Mouse (Mus musculus) myocyte (in vitro differentiated cells): ENCODE measurements around the gene Slc2a9. TPM values are rescaled to one million over a fixed set of nuclear protein-coding genes. Genes with fewer than 3 reads are reported as not detected.

ENCODE experiments used
- H3K27me3 ChIP-seq: one replicate; pipeline ENCODE4 v1.6.1; 2011; ENCODE audit not compliant: control insufficient read depth, insufficient read depth, insufficient read length
- H3K36me3 ChIP-seq: one replicate; pipeline ENCODE4 v1.6.1; 2011; ENCODE audit not compliant: control insufficient read depth, insufficient read depth
- H3K4me2 ChIP-seq: one replicate; pipeline ENCODE4 v1.6.1; 2011; ENCODE audit warnings: low read depth, control low read depth
- H3K4me3 ChIP-seq: one replicate; pipeline ENCODE4 v1.5.1; 2011; ENCODE audit warnings: mild to moderate bottlenecking, control low read depth, moderate library complexity
- H3K79me2 ChIP-seq: one replicate; pipeline ENCODE4 v1.6.1; 2011; ENCODE audit not compliant: control insufficient read depth, insufficient read depth
- H3ac ChIP-seq: one replicate; pipeline ENCODE4 v1.6.1; 2011; ENCODE audit not compliant: control insufficient read depth, insufficient read length
- CEBPB ChIP-seq: IDR thresholded peaks from 2 replicates; pipeline ENCODE4 v1.6.1; 2011; ENCODE audit warnings: mild to moderate bottlenecking, moderate library complexity; ENCODE audit not compliant: poor library complexity, insufficient read depth, severe bottlenecking
- E2F4 ChIP-seq: IDR thresholded peaks from one replicate; pipeline ENCODE4 v1.6.1; 2011; ENCODE audit warnings: mild to moderate bottlenecking, control low read depth, moderate library complexity; ENCODE audit not compliant: insufficient read depth
- MAX ChIP-seq: IDR thresholded peaks from one replicate; pipeline ENCODE4 v1.6.1; 2011; ENCODE audit warnings: low read depth, mild to moderate bottlenecking, control low read depth
- MYOD1 ChIP-seq, 3 experiments: IDR thresholded peaks; one replicate each; pipeline ENCODE4 v1.6.1; 2011; ENCODE audit warnings: control low read depth in 2 of 3, low read depth in 2 of 3, mild to moderate bottlenecking in 2 of 3, moderate library complexity in 1 of 3; ENCODE audit not compliant: insufficient read length in 2 of 3, control insufficient read depth in 1 of 3
- MYOG ChIP-seq, 3 experiments: IDR thresholded peaks; one replicate each; pipeline ENCODE4 v1.6.1; 2011; ENCODE audit warnings: control low read depth in 2 of 3, low read depth in 2 of 3, mild to moderate bottlenecking in 2 of 3; ENCODE audit not compliant: insufficient read length in 2 of 3, control insufficient read depth in 1 of 3, insufficient read depth in 1 of 3
- POLR2A ChIP-seq: IDR thresholded peaks from one replicate; pipeline ENCODE4 v1.6.1; 2011; ENCODE audit warnings: low read depth, mild to moderate bottlenecking, control low read depth, moderate library complexity; ENCODE audit not compliant: insufficient read length
- POLR2AphosphoS2 ChIP-seq: IDR thresholded peaks from one replicate; pipeline ENCODE4 v1.6.1; 2011; ENCODE audit warnings: low read depth, control low read depth; ENCODE audit not compliant: insufficient read length
- REST ChIP-seq: IDR thresholded peaks from one replicate; pipeline ENCODE4 v1.6.1; 2011; ENCODE audit warnings: mild to moderate bottlenecking, control low read depth, moderate library complexity; ENCODE audit not compliant: insufficient read depth, insufficient read length
- SRF ChIP-seq: IDR thresholded peaks from one replicate; pipeline ENCODE4 v1.6.1; 2011; ENCODE audit warnings: low read depth; ENCODE audit not compliant: control insufficient read depth, insufficient read length
- TCF12 ChIP-seq: IDR thresholded peaks from one replicate; pipeline ENCODE4 v1.6.1; 2011; ENCODE audit warnings: mild to moderate bottlenecking, control low read depth; ENCODE audit not compliant: poor library complexity, insufficient read depth, severe bottlenecking
- TCF3 ChIP-seq: IDR thresholded peaks from one replicate; pipeline ENCODE4 v1.6.1; 2011; ENCODE audit warnings: low read depth, control low read depth; ENCODE audit not compliant: insufficient read length
- USF1 ChIP-seq: IDR thresholded peaks from one replicate; pipeline ENCODE4 v1.6.1; 2011; ENCODE audit warnings: low read depth, mild to moderate bottlenecking, control low read depth, moderate library complexity
- polyA plus RNA-seq: library from polyadenylated mRNA; unstranded; fragments of >200 nt; fragmentation: generic; extraction: Trizol; gene quantifications from one replicate; pipeline ENCODE4 v1.2.1, GENCODE M21; 2012; ENCODE audit warnings: missing spikeins

Slc2a9 gene
- polyA plus RNA-seq, 1 experiment: 1.1 TPM

- H3K4me2 ChIP-seq: no peak overlapping the region
- no peak overlapping the region for H3ac ChIP-seq
- H3K4me3 ChIP-seq: no peak overlapping the region
- H3K36me3 ChIP-seq: no peaks in the 10 kb centered on the region
- H3K79me2 ChIP-seq: no peaks in the 10 kb centered on the region
- TF ChIP-seq REST: no peak
- no peak for TF ChIP-seq E2F4
- TF ChIP-seq MYOD1 (IDR thresholded peaks at IDR 0.05; ENCODE audit: control insufficient read depth in 1 of 3, insufficient read length in 2 of 3, low read depth in 2 of 3): no peak
- no peak for TF ChIP-seq USF1
- no peak for TF ChIP-seq TCF12
- no peak for TF ChIP-seq POLR2A
- TF ChIP-seq TCF3: no peak
- no peak for TF ChIP-seq MAX
- no peak for TF ChIP-seq SRF
- no peak for TF ChIP-seq CEBPB
- TF ChIP-seq MYOG (IDR thresholded peaks at IDR 0.05; ENCODE audit: control insufficient read depth in 1 of 3, insufficient read depth in 1 of 3, insufficient read length in 2 of 3, low read depth in 2 of 3): no peak
- peaks cover 14% of the 10 kb centered on the region for H3K27me3 ChIP-seq
Observed at GRCm38 (mm10) chr5:38498479-38498878, 4.5 kb downstream of the Slc2a9 start.

- TF ChIP-seq CEBPB: no peak
- no peak for TF ChIP-seq POLR2A
- no peak for TF ChIP-seq TCF3
- no peak for TF ChIP-seq USF1
- no peak for TF ChIP-seq MYOG (IDR thresholded peaks at IDR 0.05; ENCODE audit: control insufficient read depth in 1 of 3, insufficient read depth in 1 of 3, insufficient read length in 2 of 3, low read depth in 2 of 3)
- TF ChIP-seq E2F4: no peak
- no peak for TF ChIP-seq MAX
- TF ChIP-seq MYOD1 (IDR thresholded peaks at IDR 0.05; ENCODE audit: control insufficient read depth in 1 of 3, insufficient read length in 2 of 3, low read depth in 2 of 3): no peak
- no peak for TF ChIP-seq SRF
- TF ChIP-seq POLR2AphosphoS2: no peak
- TF ChIP-seq TCF12: no peak
- TF ChIP-seq REST: no peak
- H3K79me2 ChIP-seq: no peaks in the 10 kb centered on the region
- H3K27me3 ChIP-seq: peaks cover 5% of the 10 kb centered on the region
- H3K36me3 ChIP-seq: no peaks in the 10 kb centered on the region
- H3ac ChIP-seq: no peak overlapping the region
- no peak overlapping the region for H3K4me2 ChIP-seq
- H3K4me3 ChIP-seq: no peak overlapping the region
Observed at GRCm38 (mm10) chr5:38496491-38497057, 6.4 kb downstream of the Slc2a9 start.

- no peaks in the 10 kb centered on the region for H3K79me2 ChIP-seq
- H3K36me3 ChIP-seq: no peaks in the 10 kb centered on the region
- TF ChIP-seq MAX (no peak), TCF3 (no peak), TCF12 (no peak), SRF (no peak)
- H3ac ChIP-seq: no peak overlapping the region
- no peak overlapping the region for H3K4me2 ChIP-seq
- H3K27me3 ChIP-seq: peaks cover 6% of the 10 kb centered on the region
- no peak overlapping the region for H3K4me3 ChIP-seq
Observed at GRCm38 (mm10) chr5:38493890-38494289, 9.1 kb downstream of the Slc2a9 start.

GRCm38 (mm10) chr5:38491763-38492162 lies 11.2 kb downstream of the Slc2a9 start:
- peaks cover 6% of the 10 kb centered on the region for H3K27me3 ChIP-seq
- no peak overlapping the region for H3K4me3 ChIP-seq
- TF ChIP-seq MYOD1 (IDR thresholded peaks at IDR 0.05; ENCODE audit: control insufficient read depth in 1 of 3, insufficient read length in 2 of 3, low read depth in 2 of 3) (no peak), TCF3 (no peak), TCF12 (no peak), USF1 (no peak), CEBPB (no peak), E2F4 (no peak), POLR2A (no peak), SRF (no peak), POLR2AphosphoS2 (no peak), MYOG (IDR thresholded peaks at IDR 0.05; ENCODE audit: control insufficient read depth in 1 of 3, insufficient read depth in 1 of 3, insufficient read length in 2 of 3, low read depth in 2 of 3) (no peak), MAX (no peak), REST (no peak)

GRCm38 (mm10) chr5:38489739-38490138 lies 13.2 kb downstream of the Slc2a9 start:
- no peaks in the 10 kb centered on the region for H3K79me2 ChIP-seq
- TF ChIP-seq USF1 (no peak), TCF12 (no peak), TCF3 (no peak), POLR2A (no peak), MYOG (IDR thresholded peaks at IDR 0.05; ENCODE audit: control insufficient read depth in 1 of 3, insufficient read depth in 1 of 3, insufficient read length in 2 of 3, low read depth in 2 of 3) (no peak), SRF (no peak), E2F4 (no peak), MAX (no peak), MYOD1 (IDR thresholded peaks at IDR 0.05; ENCODE audit: control insufficient read depth in 1 of 3, insufficient read length in 2 of 3, low read depth in 2 of 3) (no peak), CEBPB (no peak), POLR2AphosphoS2 (no peak), REST (no peak)

More at GRCm38 (mm10) chr5:38491763-38492162, 11.2 kb downstream of the Slc2a9 start:
- Histone ChIP-seq H3K36me3 (no peaks in the 10 kb centered on the region), H3ac (no peak overlapping the region), H3K4me2 (no peak overlapping the region), H3K79me2 (no peaks in the 10 kb centered on the region)

More at GRCm38 (mm10) chr5:38489739-38490138, 13.2 kb downstream of the Slc2a9 start:
- H3K4me2 ChIP-seq: no peak overlapping the region
- no peak overlapping the region for H3ac ChIP-seq
- H3K4me3 ChIP-seq: no peak overlapping the region
- peaks cover 6% of the 10 kb centered on the region for H3K27me3 ChIP-seq
- H3K36me3 ChIP-seq: no peaks in the 10 kb centered on the region
